Comparison of ENCODE assay signal across 15 mouse cellular contexts in the genomic region with DNA sequence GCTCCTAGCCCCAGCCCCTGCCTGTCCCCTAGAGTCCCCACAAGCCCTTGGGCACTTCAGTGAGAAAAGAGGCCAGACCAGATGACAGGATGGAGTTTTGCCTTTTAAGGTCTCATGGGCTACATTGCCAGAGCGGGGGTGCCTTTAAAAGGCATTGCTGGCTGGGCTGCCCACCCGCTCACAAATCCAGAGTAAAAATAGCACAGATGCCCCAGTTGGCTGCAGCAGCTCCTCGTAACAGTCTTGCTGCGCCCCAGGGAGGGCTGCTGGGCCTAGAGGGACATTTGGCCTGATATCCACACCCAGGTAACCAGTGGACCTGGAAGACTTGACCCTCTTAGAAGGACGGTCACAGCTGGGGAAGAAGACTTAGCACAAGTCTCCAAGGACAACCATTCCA. TPM values are rescaled to one million over a fixed set of nuclear protein-coding genes. Genes with fewer than 3 reads are reported as not detected.
A peak's percentile ranks its signal among the peaks of the same experiment; 100 is the strongest.
DNase-seq lines count a peak whose midpoint lies in the region; ATAC-seq lines count a peak whose summit lies in the region.
"Had no signal": no experiment of that assay in that cellular context is flagged by ENCODE, and none has a peak within 500 bp of the region (broad histone marks: within the 10 kb centered on the region; RNA-seq: fewer than 3 reads in every experiment).

No protein-coding gene starts in this region.

- no peak overlapping the region for H3K4me2 ChIP-seq in hindbrain, embryonic 11.5 days (replicated peaks; ENCODE audit: low read depth, low read length)
- H3K4me2 ChIP-seq: kidney, embryonic 15.5 days; liver, embryonic 11.5 days; neural tube, embryonic 15.5 days had no signal

- no peaks in the 10 kb centered on the region for H3K9me3 ChIP-seq in hindbrain, embryonic 10.5 days
- H3K9me3 ChIP-seq in hindbrain, embryonic 11.5 days (ENCODE audit: control insufficient read depth, low read length) = no peaks in the 10 kb centered on the region
- H3K9me3 ChIP-seq: kidney, embryonic 15.5 days; neural tube, embryonic 15.5 days had no signal

- peaks cover 36% of the 10 kb centered on the region for H3K36me3 ChIP-seq in hindbrain, embryonic 10.5 days
- no peaks in the 10 kb centered on the region for H3K36me3 ChIP-seq in hindbrain, embryonic 11.5 days (ENCODE audit: control insufficient read depth, insufficient read depth, low read length)

- H3K4me1 ChIP-seq in hindbrain, embryonic 10.5 days (replicated peaks) = peaks cover 15% of the 10 kb centered on the region
- H3K4me1 ChIP-seq in hindbrain, embryonic 11.5 days (replicated peaks; ENCODE audit: control insufficient read depth, insufficient read depth, low read length) = no peaks in the 10 kb centered on the region
- H3K4me1 ChIP-seq: kidney, embryonic 15.5 days had no signal

- 0 out of 2 replicates have a peak overlapping the region, but pooled peaks have one; percentile 16 for H3K27ac ChIP-seq in hindbrain, embryonic 10.5 days
- no peak overlapping the region for H3K27ac ChIP-seq in hindbrain, embryonic 11.5 days (ENCODE audit: low read depth, low read length)
- H3K27ac ChIP-seq: kidney, embryonic 15.5 days; macrophage; neural tube, embryonic 15.5 days had no signal

- peak; percentile 66 for ATAC-seq in frontal cortex, adult (ENCODE audit: low TSS enrichment)
- ATAC-seq in hindbrain, embryonic 11.5 days (ENCODE audit: low FRiP score) = no peak
- ATAC-seq: hindbrain, embryonic 16.5 days had no signal

- 90% methylated on average over 5 of the region's 5 CpGs for WGBS in hindbrain, embryonic 10.5 days
- 90% methylated on average over 5 of the region's 5 CpGs for WGBS in hindbrain, embryonic 11.5 days

- no peak overlapping the region for H3K4me3 ChIP-seq in hindbrain, embryonic 10.5 days
- no peak overlapping the region for H3K4me3 ChIP-seq in hindbrain, embryonic 11.5 days (ENCODE audit: low read depth, low read length)
- H3K4me3 ChIP-seq: kidney, embryonic 15.5 days; neural tube, embryonic 15.5 days had no signal

- no peak for DNase-seq in frontal cortex, postnatal 14 days (ENCODE audit: low spot score in 2 of 2)
- no peak for DNase-seq in hindbrain, embryonic 10.5 days (ENCODE audit: low spot score)
- no peak for DNase-seq in hindbrain, embryonic 11.5 days (ENCODE audit: low spot score)
- DNase-seq in right cerebral cortex, adult 2 months (ENCODE audit: low spot score in 2 of 2) = peak; percentile 51 to 66
- no peak for DNase-seq in right cerebral cortex, postnatal 14 days
- DNase-seq in thymus, postnatal 4 days = no peak
- no peak for DNase-seq in layer of hippocampus, postnatal 14 days (ENCODE audit: low spot score in 2 of 2)
- DNase-seq: cerebellum, adult 9-11 months; layer of hippocampus, adult 9-11 months had no signal

- H3K9ac ChIP-seq in hindbrain, embryonic 11.5 days (ENCODE audit: low read depth, low read length) = no peak overlapping the region
- H3K9ac ChIP-seq: kidney, embryonic 15.5 days; neural tube, embryonic 15.5 days had no signal

- peaks cover 34% of the 10 kb centered on the region for H3K27me3 ChIP-seq in hindbrain, embryonic 10.5 days (ENCODE audit: insufficient read depth, poor library complexity, severe bottlenecking)
- peaks cover 3% of the 10 kb centered on the region for H3K27me3 ChIP-seq in hindbrain, embryonic 11.5 days (ENCODE audit: control insufficient read depth, insufficient read depth, low read length)
- H3K27me3 ChIP-seq: kidney, embryonic 15.5 days; neural tube, embryonic 15.5 days had no signal

RNA-seq across cellular contexts. Expression of gene Crtc1, which starts 14.5 kb away (rescaled TPM):
- polyA plus RNA-seq in hindbrain, embryonic 10.5 days (2016; fragmentation: Nextera tagmentation; extraction: Ambion mirVana) = 14.8 and 16.7 TPM in 2 replicates
- 13.6 and 14.2 TPM in 2 replicates for polyA plus RNA-seq in hindbrain, embryonic 11.5 days (2014; fragmentation: Nextera tagmentation; extraction: Ambion mirVana)
- total RNA-seq in layer of hippocampus, postnatal 14 days (2021) = 100 to 1,000 TPM; 128 to 135 TPM

RNA-seq across cellular contexts. Expression of gene Klhl26, which starts 22.9 kb away (rescaled TPM):
- polyA plus RNA-seq in hindbrain, embryonic 10.5 days (2016; fragmentation: Nextera tagmentation; extraction: Ambion mirVana) = 18.5 and 19.1 TPM in 2 replicates
- polyA plus RNA-seq in hindbrain, embryonic 11.5 days (2014; fragmentation: Nextera tagmentation; extraction: Ambion mirVana) = 11.1 and 12.8 TPM in 2 replicates
- total RNA-seq in layer of hippocampus, postnatal 14 days (2021) = 10 to 100 TPM; 44.7 to 45.5 TPM

RNA-seq across cellular contexts. Expression of gene Tmem59l, which starts 33.3 kb away (rescaled TPM):
- 11.1 and 11.5 TPM in 2 replicates for polyA plus RNA-seq in hindbrain, embryonic 10.5 days (2016; fragmentation: Nextera tagmentation; extraction: Ambion mirVana)
- polyA plus RNA-seq in hindbrain, embryonic 11.5 days (2014; fragmentation: Nextera tagmentation; extraction: Ambion mirVana) = 15.6 and 19.6 TPM in 2 replicates
- total RNA-seq in layer of hippocampus, postnatal 14 days (2021) = 100 to 1,000 TPM; 251 to 263 TPM
- polyA plus RNA-seq: macrophage had no signal

RNA-seq across cellular contexts. Expression of gene Crlf1, which starts 39.1 kb away (rescaled TPM):
- 4.5 and 10.3 TPM in 2 replicates for polyA plus RNA-seq in hindbrain, embryonic 10.5 days (2016; fragmentation: Nextera tagmentation; extraction: Ambion mirVana)
- 2.4 and 6.6 TPM in 2 replicates for polyA plus RNA-seq in hindbrain, embryonic 11.5 days (2014; fragmentation: Nextera tagmentation; extraction: Ambion mirVana)
- 10 to 100 TPM; 21.8 to 24.2 TPM for total RNA-seq in layer of hippocampus, postnatal 14 days (2021)
- polyA plus RNA-seq: macrophage had no signal

RNA-seq across cellular contexts. Expression of gene Rex1bd, which starts 52.7 kb away (rescaled TPM):
- 131 and 148 TPM in 2 replicates for polyA plus RNA-seq in hindbrain, embryonic 10.5 days (2016; fragmentation: Nextera tagmentation; extraction: Ambion mirVana)
- polyA plus RNA-seq in hindbrain, embryonic 11.5 days (2014; fragmentation: Nextera tagmentation; extraction: Ambion mirVana) = 129 and 136 TPM in 2 replicates
- total RNA-seq in layer of hippocampus, postnatal 14 days (2021) = 100 to 1,000 TPM in 1 of 2 experiments, 10 to 100 TPM in 1; 83.2 to 103 TPM

Comparison
In these comparisons a context has a peak if more than half of its experiments do, and no peak if none do; other contexts are left out.
1. DNase-seq: peak in right cerebral cortex, adult 2 months (2 of 2); none in frontal cortex, postnatal 14 days (0 of 2), hindbrain, embryonic 10.5 days (single experiment), hindbrain, embryonic 11.5 days (single experiment), right cerebral cortex, postnatal 14 days (single experiment), thymus, postnatal 4 days (single experiment) and layer of hippocampus, postnatal 14 days (0 of 2).